Mouse (Mus musculus) subcutaneous adipose tissue, adult 2 months (tissue): ENCODE data around the gene Rlbp1. TPM values are rescaled to one million over a fixed set of nuclear protein-coding genes. Genes with fewer than 3 reads are reported as not detected.

Experiments
- polyA plus RNA-seq: library from polyadenylated mRNA; depleted of rRNA; stranded (reverse); fragments of >200 nt; gene quantifications from 2 replicates; pipeline ENCODE4 v1.2.3, GENCODE M21; 2012; ENCODE audit warnings: low replicate concordance; rRNA removed

Gene Rlbp1
- polyA plus RNA-seq = not detected in 2 replicates

GRCm38 (mm10) chr7:79386422-79387133 is at the start of gene Rlbp1:
Rlbp1 (minus strand) TSS chr7:79387048.

GRCm38 (mm10) chr7:79391883-79392649 is 5.2 kb upstream of the Rlbp1 start, which contains the start of gene Fanci:
Fanci (plus strand) TSS chr7:79391929.

Other genes with a start within 250 kb of the Rlbp1 start
- 331 and 600 TPM in 2 replicates for gene Mfge8, start 238.0 kb downstream of the Rlbp1 start, polyA plus RNA-seq
- 13.5 and 35.7 TPM in 2 replicates for gene Abhd2, start 113.8 kb downstream of the Rlbp1 start, polyA plus RNA-seq
- 0.36 and 3.0 TPM in 2 replicates for gene Fanci, start 4.9 kb upstream of the Rlbp1 start, polyA plus RNA-seq
- gene Polg, start 79.3 kb upstream of the Rlbp1 start, polyA plus RNA-seq = 67.1 and 74.5 TPM in 2 replicates
- 0.10 and 0.27 TPM in 2 replicates for gene Rhcg, start 230.6 kb upstream of the Rlbp1 start, polyA plus RNA-seq